Mouse (Mus musculus) R1 (cell line): Measurements from ENCODE around the gene Ptcd2.

ENCODE experiments used
- DNase-seq: peaks from one replicate; pipeline ENCODE4 v3.0.0-alpha.2; 2018; ENCODE audit warnings: low read depth, low spot score

Gene Ptcd2

GRCm38 (mm10) chr13:99304365-99304764 lies 40.1 kb downstream of the Ptcd2 start:
- DNase-seq, result peak; percentile 31

GRCm38 (mm10) chr13:99303846-99304245 lies 40.7 kb downstream of the Ptcd2 start:
- no peak for DNase-seq

GRCm38 (mm10) chr13:99299921-99300320 lies 44.6 kb downstream of the Ptcd2 start:
- DNase-seq, result no peak

GRCm38 (mm10) chr13:99294176-99294575 lies 50.3 kb downstream of the Ptcd2 start:
- DNase-seq, result peak; percentile 82

GRCm38 (mm10) chr13:99290766-99291165 lies 53.7 kb downstream of the Ptcd2 start:
- no peak for DNase-seq

GRCm38 (mm10) chr13:99287786-99288185 lies 56.7 kb downstream of the Ptcd2 start:
- DNase-seq, result no peak

- DNase-seq, result no peak
These were observed 57.3 kb downstream of the Ptcd2 start for GRCm38 (mm10) chr13:99287207-99287606.

- DNase-seq, result no peak
These were observed 59.3 kb downstream of the Ptcd2 start for GRCm38 (mm10) chr13:99285241-99285640.

GRCm38 (mm10) chr13:99284400-99285160 lies 59.9 kb downstream of the Ptcd2 start:
- DNase-seq, result no peak

GRCm38 (mm10) chr13:99283916-99284315 lies 60.6 kb downstream of the Ptcd2 start:
- no peak for DNase-seq

GRCm38 (mm10) chr13:99282961-99283360 lies 61.5 kb downstream of the Ptcd2 start:
- DNase-seq, result no peak

- DNase-seq, result no peak
These were observed 65.2 kb downstream of the Ptcd2 start for GRCm38 (mm10) chr13:99279351-99279750.

GRCm38 (mm10) chr13:99278511-99278910 lies 66.0 kb downstream of the Ptcd2 start:
- no peak for DNase-seq

- DNase-seq, result no peak
These were observed 67.0 kb downstream of the Ptcd2 start for GRCm38 (mm10) chr13:99277521-99277920.

- DNase-seq, result no peak
These were observed 72.5 kb downstream of the Ptcd2 start for GRCm38 (mm10) chr13:99272046-99272445.
